Mouse (Mus musculus): ENCODE measurements around the gene Ptf1a. TPM values are rescaled to one million over a fixed set of nuclear protein-coding genes. Genes with fewer than 3 reads are reported as not detected.

Gene Ptf1a
- polyA plus RNA-seq, 1 experiment = 1.2 TPM

GRCm38 (mm10) chr2:19429691-19430690 is 15.5 kb upstream of the Ptf1a start:
- DNase-seq (ENCODE audit: low read depth) = peak; percentile 35
- no peak for TF ChIP-seq CTCF (IDR thresholded peaks at IDR 0.05; ENCODE audit: borderline replicate concordance, extremely low read depth, insufficient read depth, insufficient read length)

- DNase-seq (ENCODE audit: low read depth) = peak; percentile 57
- TF ChIP-seq CTCF (IDR thresholded peaks at IDR 0.05; ENCODE audit: borderline replicate concordance, extremely low read depth, insufficient read depth, insufficient read length) (no peak), POLR2A (IDR thresholded peaks at IDR 0.05; ENCODE audit: borderline replicate concordance, extremely low read depth, insufficient read depth, insufficient read length, poor library complexity, severe bottlenecking) (no peak)
Measured at GRCm38 (mm10) chr2:19430746-19431145, 14.7 kb upstream of the Ptf1a start.

GRCm38 (mm10) chr2:19431186-19431585 is 14.3 kb upstream of the Ptf1a start:
- DNase-seq (ENCODE audit: low read depth) = peak; percentile 44
- TF ChIP-seq CTCF (IDR thresholded peaks at IDR 0.05; ENCODE audit: borderline replicate concordance, extremely low read depth, insufficient read depth, insufficient read length) (peak; percentile 57), POLR2A (IDR thresholded peaks at IDR 0.05; ENCODE audit: borderline replicate concordance, extremely low read depth, insufficient read depth, insufficient read length, poor library complexity, severe bottlenecking) (no peak)

- DNase-seq (ENCODE audit: low read depth) = peak; percentile 9
- no peak for TF ChIP-seq CTCF (IDR thresholded peaks at IDR 0.05; ENCODE audit: borderline replicate concordance, extremely low read depth, insufficient read depth, insufficient read length)
- TF ChIP-seq POLR2A (IDR thresholded peaks at IDR 0.05; ENCODE audit: borderline replicate concordance, extremely low read depth, insufficient read depth, insufficient read length, poor library complexity, severe bottlenecking) = no peak
Measured at GRCm38 (mm10) chr2:19431614-19432323, 13.7 kb upstream of the Ptf1a start.

- DNase-seq (ENCODE audit: low read depth) = no peak
- no peak for TF ChIP-seq CTCF (IDR thresholded peaks at IDR 0.05; ENCODE audit: borderline replicate concordance, extremely low read depth, insufficient read depth, insufficient read length)
- TF ChIP-seq POLR2A (IDR thresholded peaks at IDR 0.05; ENCODE audit: borderline replicate concordance, extremely low read depth, insufficient read depth, insufficient read length, poor library complexity, severe bottlenecking) = no peak
Measured at GRCm38 (mm10) chr2:19444346-19444745, 1.1 kb upstream of the Ptf1a start.

- TF ChIP-seq POLR2A (IDR thresholded peaks at IDR 0.05; ENCODE audit: borderline replicate concordance, extremely low read depth, insufficient read depth, insufficient read length, poor library complexity, severe bottlenecking) = no peak
- no peak for TF ChIP-seq CTCF (IDR thresholded peaks at IDR 0.05; ENCODE audit: borderline replicate concordance, extremely low read depth, insufficient read depth, insufficient read length)
- DNase-seq (ENCODE audit: low read depth) = peak; percentile 75
Measured at GRCm38 (mm10) chr2:19445871-19446501, 523 bp downstream of the Ptf1a start.

- TF ChIP-seq POLR2A (IDR thresholded peaks at IDR 0.05; ENCODE audit: borderline replicate concordance, extremely low read depth, insufficient read depth, insufficient read length, poor library complexity, severe bottlenecking) = no peak
- TF ChIP-seq CTCF (IDR thresholded peaks at IDR 0.05; ENCODE audit: borderline replicate concordance, extremely low read depth, insufficient read depth, insufficient read length) = no peak
- DNase-seq (ENCODE audit: low read depth) = no peak
Measured at GRCm38 (mm10) chr2:19446746-19447145, 1.3 kb downstream of the Ptf1a start.

GRCm38 (mm10) chr2:19448042-19448700 is 2.7 kb downstream of the Ptf1a start:
- TF ChIP-seq CTCF (IDR thresholded peaks at IDR 0.05; ENCODE audit: borderline replicate concordance, extremely low read depth, insufficient read depth, insufficient read length) (peak; percentile 70), POLR2A (IDR thresholded peaks at IDR 0.05; ENCODE audit: borderline replicate concordance, extremely low read depth, insufficient read depth, insufficient read length, poor library complexity, severe bottlenecking) (no peak)
- DNase-seq (ENCODE audit: low read depth) = peak; percentile 71

- no peak for TF ChIP-seq POLR2A (IDR thresholded peaks at IDR 0.05; ENCODE audit: borderline replicate concordance, extremely low read depth, insufficient read depth, insufficient read length, poor library complexity, severe bottlenecking)
- no peak for TF ChIP-seq CTCF (IDR thresholded peaks at IDR 0.05; ENCODE audit: borderline replicate concordance, extremely low read depth, insufficient read depth, insufficient read length)
- no peak for DNase-seq (ENCODE audit: low read depth)
Measured at GRCm38 (mm10) chr2:19449308-19449707, 3.8 kb downstream of the Ptf1a start.

- no peak for TF ChIP-seq POLR2A (IDR thresholded peaks at IDR 0.05; ENCODE audit: borderline replicate concordance, extremely low read depth, insufficient read depth, insufficient read length, poor library complexity, severe bottlenecking)
- no peak for TF ChIP-seq CTCF (IDR thresholded peaks at IDR 0.05; ENCODE audit: borderline replicate concordance, extremely low read depth, insufficient read depth, insufficient read length)
- DNase-seq (ENCODE audit: low read depth) = no peak
Measured at GRCm38 (mm10) chr2:19452531-19453055, 7.1 kb downstream of the Ptf1a start.

Measured in brain, embryonic 14.5 days (tissue).